Mouse (Mus musculus): Measurements from ENCODE around the gene Rpl14.

Gene Rpl14

DNA sequence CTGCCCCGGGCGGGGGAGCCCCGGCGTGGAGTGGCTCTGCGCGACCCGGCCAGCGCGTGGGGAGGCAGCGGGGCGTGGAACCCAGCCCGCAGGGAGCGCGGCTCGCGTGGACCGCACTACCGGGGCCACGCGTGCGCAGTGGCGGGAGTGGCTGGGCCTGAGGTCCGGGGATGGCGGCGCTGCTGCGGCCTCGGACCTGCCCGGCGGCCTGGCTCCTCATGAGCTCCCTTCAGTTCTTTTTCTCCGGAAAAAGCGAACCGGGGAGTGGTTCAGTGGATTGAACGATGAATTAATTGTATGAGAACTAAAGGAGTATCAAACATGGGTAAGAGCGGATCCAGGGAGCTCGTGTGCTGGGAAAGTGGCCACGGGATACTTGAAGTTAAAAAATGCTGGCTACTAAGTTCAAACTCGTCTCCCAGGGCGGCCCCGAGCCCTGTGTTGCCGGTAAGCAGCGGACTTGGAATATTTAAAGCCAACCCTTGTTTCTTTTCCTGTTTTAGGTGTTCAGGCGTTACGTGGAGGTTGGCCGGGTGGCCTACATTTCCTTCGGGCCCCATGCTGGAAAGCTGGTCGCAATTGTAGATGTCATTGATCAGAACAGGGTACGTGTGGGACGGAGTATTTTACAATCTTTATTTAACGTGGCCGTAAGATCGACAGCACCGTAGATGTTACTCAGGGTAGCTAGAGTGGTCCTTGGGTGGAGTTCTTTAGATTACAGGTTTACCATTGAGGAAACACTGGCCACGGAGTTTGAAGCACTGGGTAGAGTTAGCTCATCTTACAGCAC is 545 bp downstream of the Rpl14 start:
- no peak for DNase-seq (ENCODE audit: extremely low read depth, low read depth, low spot score)

DNA sequence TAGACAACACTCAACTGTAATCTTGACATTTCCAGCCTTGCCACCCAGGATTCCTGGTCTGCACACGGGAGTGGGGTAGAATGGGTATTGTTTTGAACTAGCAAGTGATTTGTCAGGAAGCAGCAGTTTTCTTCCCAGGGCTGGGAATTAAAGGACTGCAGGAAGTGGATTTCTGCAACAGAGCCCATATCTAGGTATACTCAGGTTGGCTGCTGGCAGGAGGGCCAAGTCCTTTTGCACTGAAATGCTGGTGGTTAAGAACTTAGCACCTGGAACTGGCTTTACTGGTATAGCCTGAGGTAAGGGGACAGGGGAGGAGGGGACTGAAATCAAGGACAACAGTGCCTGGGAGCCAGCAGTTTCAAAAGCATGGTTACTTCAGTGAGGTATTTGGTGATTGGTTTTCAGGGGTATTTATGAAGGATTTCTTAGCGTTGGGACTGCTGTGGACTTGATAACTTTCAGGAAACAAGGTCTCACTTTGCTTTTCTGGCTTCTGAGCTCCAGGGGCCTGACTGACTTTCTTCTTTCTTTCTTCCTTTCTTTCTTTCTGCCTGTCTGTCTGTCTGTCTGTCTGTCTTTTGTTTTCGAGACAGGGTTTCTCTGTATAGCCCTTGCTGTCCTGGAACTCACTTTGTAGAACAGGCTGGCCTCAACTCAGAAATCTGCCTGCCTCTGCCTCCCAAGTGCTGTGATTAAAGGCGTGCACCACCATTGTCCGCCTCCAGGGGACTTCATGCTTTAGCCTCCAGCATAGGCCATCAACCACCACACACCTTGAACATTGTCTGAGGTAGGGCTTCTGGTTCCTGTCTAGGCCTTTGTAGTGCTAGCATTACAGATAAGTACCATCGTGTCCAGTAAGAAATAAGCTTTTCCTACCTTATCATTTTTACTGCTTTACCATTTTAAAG is 4.8 kb downstream of the Rpl14 start:
- no peak for DNase-seq (ENCODE audit: extremely low read depth, low read depth, low spot score)

DNA sequence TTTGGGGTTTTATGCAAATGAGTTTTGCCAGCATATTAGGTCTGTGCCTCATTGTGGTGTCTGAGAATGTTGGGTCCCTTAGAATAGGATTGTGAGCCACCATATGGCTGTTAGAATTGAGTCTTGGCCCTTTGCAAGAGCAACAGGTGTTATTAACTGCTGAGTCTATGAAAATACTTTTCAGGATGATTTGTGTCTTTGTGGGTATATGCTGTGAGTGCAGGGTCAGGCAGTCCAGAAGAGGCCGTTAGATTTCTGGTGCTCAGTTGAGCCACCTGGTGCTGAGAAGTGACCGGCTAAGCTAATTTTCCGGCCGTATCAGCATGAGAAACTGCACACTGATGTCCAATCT is 5.4 kb downstream of the Rpl14 start:
- DNase-seq (ENCODE audit: extremely low read depth, low read depth, low spot score) = no peak

DNA sequence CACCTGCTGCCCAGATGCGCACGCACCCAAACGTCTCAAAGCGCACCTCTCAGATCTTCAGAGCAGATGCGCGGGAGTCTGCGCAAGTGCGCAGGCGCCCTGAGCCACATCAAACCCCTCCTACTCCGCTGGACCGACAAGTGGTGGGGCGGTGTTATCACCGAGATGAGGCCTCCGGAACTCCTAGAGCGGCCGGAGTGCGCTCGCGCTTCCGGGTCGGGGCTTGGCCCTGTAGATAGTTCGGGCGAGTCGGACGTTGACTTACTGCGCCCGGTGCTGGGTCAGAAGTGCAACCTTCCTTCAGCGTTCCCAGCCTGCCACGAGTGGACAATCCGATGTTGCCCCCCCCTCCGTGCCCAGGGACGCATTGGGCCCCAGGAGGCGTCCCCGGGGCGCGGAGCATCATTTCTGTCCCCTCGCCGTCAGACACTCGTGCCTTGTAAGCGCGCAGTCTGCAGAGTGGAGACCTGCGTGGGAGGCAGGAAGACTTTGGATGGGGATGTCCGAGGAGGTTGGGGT is 5.9 kb downstream of the Rpl14 start:
- no peak for DNase-seq (ENCODE audit: extremely low read depth, low read depth, low spot score)

DNA sequence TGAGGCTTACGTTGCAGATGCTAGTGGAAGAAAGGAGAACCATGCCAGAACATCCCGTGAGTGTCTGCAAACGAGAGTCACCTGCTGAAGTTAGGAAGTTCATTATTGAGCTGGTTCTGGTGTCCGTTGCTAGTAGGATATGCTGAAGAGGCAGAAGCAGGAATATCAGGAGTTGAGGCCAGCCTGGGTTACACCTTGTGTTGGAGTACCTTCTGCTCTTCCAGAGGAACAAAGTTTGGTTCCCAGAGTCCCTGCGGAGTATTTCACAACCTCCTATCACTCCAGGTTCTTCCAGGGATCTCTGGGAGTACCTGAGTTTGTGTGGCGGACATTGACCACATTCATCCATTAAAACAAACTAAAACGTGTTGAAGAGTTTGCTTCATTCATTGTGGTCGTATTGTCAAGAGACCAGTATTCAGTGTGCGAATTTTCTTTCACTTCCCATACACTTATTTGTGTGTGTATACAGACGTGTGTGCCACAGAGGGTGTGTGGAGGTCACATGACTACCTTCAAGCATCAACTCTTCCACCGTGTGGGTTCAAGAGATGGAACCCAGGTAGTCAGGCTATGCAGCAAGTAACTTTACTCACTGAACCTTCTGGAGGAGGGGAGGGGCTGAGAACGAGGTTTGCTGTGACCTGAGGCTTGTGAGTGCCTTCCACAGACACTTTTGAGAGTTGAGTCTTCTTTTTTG is 6.6 kb downstream of the Rpl14 start:
- no peak for DNase-seq (ENCODE audit: extremely low read depth, low read depth, low spot score)

DNA sequence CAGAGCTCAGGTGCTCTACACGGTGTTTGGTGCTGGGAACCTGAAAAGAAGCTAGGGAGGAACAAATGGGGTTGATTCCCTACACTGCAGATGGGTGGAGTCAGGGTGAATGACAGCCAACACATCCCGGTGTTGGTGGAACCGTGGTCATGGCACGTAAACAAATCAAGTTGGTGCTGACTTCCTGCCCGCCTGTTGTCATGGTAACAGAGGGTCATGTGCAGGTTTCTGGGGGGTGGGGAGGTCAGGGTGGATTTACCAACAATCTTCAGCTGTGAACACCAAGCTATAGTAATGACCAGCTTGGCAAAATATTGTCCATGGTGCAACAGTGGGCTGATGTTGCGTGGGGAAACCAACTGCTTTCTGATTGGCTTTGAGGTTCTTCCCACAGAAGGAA is 7.5 kb downstream of the Rpl14 start:
- no peak for DNase-seq (ENCODE audit: extremely low read depth, low read depth, low spot score)

DNA sequence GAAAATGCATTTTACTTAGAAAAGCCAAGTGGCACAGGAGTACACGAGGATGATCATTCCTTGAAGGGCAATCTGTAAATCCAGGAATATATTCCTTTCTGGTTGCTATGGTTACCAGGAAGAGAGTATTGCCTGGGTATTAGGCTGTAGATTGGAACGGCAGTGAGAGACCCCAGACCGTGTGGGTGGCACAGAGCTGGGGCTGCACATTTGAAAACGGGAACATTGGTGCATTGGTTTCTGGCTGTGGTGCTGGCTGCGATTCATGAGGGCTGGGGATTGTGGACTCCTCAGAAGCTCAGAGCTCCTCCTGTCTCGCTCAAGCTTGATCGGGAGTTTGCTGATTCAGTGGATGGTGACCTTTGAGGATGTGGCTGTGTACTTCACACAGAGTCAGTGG is 8.6 kb downstream of the Rpl14 start:
- no peak for DNase-seq (ENCODE audit: extremely low read depth, low read depth, low spot score)

DNA sequence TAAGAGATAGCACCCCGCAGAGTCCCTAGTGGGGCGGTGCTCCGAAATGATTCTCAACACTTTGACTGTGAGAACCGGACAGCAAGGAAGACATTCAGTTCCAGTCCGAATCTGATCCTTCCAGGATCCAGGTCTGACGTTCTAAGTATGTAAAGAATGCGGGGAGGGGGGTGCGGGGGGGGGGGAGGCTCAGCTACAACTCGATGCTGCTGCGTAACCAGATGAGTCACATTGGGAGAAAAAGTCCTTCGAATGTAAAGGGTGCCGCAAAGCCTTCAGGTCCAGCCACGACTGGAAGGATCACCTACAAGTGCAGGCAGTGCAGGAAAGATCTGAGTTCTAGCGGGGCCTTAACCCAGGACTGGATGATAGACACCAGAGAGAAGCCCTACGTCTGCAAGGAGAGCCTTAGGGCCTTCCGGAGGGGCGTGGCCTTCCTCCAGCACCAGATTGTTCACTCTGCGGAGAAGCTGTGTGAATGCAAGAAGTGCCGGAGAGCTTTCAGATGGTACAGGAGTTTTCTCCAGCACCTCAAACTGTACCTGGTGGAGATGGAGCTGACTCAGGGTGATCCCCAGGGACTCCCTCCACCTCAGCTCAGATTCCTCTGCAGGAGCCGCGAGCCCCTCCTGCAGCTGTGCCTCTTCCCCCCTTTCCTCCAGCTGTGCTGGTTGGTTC is 10.8 kb downstream of the Rpl14 start:
- DNase-seq (ENCODE audit: extremely low read depth, low read depth, low spot score) = no peak

DNA sequence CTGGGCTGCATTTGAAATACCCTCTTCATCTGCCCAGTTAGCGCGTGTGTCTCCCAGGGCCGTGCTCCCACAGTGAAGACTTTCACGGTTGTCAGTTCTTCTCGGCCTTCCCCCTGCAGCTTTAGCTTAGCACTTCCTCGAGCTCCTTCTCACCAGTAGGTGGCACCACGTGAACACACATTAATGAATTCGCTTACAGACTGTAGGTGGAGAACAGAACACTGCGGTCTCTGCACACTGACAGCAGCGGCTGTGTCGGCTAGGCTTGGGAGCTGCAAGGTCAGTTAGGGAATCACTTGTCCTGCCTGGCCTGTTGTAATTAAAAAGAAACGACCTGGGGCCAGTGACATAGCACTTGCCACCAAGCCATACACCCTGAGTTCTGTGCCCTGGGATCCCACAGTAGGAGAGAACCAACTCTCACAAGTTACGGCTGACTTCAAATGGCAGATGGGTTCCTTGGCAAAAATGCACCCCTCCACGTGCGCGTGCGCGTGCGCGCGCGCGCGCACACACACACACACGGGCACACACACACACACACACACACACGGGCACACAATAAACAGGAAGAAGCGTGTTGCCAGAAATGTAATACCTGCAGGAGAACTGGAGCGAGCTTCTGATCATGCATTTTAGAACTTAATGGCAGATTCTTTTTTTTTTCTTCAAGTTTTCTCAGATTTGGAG is 11.5 kb downstream of the Rpl14 start:
- DNase-seq (ENCODE audit: extremely low read depth, low read depth, low spot score) = no peak

DNA sequence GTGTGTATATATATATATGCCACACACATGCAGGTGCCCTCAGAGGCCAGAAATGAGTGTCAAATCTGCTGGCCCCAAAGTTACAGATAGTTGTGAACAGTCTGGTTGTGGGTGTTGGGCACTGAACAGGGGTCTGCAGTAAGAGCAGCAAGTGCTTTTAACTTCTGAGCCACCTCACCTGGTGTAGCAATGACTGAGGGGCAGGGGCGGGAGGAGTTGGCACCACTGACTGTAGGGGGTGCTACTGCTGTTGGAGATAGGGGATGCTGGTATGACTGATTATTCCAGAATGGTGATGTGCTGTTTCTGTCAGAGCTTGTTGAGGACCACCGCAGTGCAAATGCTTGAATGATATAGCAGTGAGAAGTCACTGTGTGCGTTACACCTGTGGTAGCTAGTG is 12.1 kb downstream of the Rpl14 start:
- no peak for DNase-seq (ENCODE audit: extremely low read depth, low read depth, low spot score)

DNA sequence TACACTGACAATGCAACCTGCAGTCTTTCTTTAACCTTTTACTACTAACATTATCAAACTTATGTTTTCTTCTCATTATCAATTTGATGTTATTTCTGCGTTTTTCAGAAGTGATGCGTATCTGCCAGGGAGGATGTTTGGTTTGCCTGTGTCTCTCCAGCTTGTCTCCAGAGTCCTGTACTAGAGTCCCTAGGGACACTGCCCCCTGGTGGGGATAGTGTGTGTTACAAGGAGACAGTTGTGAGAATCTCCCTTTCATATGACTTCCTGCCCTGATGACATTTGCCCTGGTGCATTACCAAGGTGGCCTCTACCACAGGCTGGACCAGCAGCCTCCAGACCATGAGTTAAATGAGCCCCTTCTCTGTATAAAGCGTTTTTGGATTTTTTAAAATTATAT is 15.3 kb downstream of the Rpl14 start:
- no peak for DNase-seq (ENCODE audit: extremely low read depth, low read depth, low spot score)

DNA sequence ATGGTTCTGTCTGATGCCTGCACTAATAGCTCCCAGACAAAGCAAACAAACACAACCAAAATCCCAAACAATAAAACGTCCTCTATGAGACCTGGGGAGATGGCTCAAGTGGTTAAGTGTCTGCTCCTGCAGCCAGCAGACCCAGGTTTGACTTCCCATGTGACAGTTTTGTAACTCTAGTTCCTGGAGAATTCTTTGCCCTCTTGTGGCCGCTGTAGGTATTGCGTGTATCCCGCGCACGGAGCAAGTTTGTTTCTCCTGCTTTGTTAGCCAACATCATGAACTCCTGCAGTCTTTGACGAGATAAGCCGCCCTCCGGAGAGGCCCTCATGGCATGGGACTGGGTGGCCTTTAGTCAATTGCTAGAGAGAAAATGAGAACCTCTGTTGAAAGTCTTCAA is 20.2 kb downstream of the Rpl14 start:
- DNase-seq (ENCODE audit: extremely low read depth, low read depth, low spot score) = no peak

DNA sequence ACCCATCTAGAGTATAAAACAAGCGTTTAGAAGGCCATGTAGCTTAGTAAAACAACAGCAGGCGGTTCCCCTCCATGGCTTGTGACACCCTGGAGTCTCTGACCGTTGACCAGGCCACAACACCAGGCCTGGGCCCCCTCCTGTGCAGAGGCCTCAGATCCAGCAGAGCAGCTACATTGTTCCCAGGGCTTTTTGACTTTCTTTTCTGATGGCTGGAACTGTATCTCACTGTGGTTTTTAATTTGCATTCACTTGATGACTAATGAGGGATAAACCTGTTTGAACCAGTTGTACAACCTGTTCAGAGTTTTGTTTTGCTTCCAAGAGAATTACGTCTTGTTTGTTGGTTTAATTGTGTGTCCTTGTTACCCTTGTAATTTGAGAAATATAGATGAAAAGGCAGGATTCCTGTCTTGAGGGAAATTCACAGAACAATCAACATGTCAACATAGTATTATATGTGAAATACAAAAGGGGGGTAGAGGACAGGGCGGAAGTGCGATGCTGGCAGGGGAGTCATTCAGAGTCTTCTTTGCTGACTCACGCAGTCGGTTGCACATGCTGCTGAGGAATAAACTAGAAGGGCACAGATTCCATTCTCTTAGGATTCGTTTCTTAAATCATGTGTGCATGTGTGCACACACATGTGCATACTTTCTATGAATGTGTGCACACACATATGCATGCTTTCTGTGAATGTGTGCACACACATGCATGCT is 22.3 kb downstream of the Rpl14 start:
- no peak for DNase-seq (ENCODE audit: extremely low read depth, low read depth, low spot score)

DNA sequence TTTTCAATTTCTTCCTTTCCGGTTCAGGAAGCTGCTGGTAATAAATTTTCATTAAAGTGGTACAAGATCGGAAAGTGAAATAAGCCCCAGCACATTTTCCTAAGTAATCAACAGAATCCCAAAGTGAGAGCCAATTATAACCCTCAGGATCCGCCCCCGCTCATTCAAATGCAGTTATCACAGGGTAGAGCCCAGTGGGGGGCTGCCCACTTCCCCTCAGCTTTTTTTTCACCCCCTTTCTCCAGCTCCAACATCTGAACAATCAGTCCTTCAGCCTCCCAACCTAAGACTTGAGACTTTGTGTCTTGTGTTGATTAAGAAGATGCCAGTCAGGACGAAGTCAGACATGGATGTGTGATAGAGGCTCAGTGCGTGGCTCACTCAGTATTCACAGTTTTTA is 23.6 kb downstream of the Rpl14 start:
- DNase-seq (ENCODE audit: extremely low read depth, low read depth, low spot score) = no peak

DNA sequence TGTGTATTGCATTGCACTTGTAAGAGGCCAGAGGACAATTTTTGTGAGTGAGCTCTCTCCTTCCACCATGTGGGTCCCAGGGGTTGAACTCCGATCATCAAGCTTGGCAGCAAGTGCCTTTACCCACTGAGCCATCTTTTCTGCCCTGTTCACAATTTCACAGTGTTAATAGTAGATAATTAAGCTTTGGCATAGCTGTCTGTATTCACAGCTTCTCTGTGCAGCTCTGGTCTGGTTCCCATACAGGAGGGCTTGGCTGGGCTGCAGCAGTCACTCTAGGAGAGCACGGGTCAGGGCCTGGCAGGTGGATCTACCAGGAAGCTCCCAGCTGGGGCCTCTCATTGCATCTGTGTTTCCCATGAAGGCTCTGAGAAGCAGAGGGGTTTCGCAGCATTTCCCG is 24.1 kb downstream of the Rpl14 start:
- no peak for DNase-seq (ENCODE audit: extremely low read depth, low read depth, low spot score)

DNA sequence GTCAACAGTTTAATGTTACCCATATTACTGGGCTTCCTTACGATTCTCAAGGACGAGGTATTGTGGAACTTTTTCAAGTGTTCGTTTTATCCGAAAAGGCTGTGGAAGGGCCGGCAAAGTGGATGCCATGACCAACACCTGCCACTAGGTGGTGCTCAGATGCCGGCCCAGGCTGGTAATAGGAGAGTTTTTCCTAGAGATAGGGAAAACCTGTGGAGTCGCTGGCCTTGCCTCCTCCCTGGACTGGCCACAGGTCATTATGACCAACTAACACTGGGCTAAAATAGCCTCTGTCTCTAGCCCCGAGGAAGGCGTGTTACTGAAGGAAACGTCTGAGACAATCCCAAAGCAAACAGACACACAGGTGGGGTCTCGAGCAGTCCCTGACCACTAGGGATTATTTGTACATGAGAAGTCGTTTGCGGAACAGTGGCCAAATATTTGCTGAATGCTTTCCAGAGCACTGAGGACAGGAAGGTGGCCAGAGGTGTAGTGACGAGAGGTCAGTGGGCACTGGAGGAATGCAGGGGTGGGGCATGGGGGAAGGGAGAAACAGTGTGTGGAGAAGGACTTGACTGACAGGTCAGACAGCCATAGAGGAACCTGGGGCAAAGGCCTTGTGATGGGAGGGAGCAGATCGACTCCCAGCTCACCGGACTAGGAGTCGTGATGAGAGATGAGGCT is 30.4 kb downstream of the Rpl14 start:
- DNase-seq (ENCODE audit: extremely low read depth, low read depth, low spot score) = no peak

DNA sequence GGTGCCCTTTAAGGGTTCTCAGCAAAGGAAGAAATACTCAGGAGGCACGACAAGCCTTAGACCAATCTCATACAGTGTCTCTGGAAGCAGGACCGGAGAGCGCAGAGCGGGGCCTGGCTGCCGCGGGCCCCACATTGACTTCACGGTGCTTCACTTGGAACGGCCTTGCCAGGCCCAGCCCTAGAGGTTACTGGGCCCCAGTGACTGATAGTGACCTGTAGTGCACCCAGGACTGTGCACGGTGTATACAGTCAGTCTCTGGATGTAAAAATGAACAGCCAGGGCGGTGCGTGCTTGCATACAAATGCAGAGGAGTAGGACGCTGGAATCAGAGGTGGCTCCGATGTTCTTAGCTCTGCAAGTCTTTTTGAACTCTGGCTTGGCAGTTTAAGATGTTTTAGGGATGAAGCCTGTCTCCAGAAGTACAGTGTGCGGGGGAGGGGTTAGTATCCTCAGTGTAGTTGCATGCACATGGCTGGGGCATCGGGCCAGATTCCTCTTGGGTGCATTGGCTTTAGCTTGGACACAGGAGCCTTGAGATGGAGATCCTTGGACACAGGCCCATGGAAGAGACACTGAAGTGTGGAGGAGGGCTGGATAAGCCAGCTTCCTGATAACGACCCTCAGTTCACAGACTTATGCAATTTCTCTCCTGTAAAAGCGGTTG is 31.1 kb downstream of the Rpl14 start:
- no peak for DNase-seq (ENCODE audit: extremely low read depth, low read depth, low spot score)

DNA sequence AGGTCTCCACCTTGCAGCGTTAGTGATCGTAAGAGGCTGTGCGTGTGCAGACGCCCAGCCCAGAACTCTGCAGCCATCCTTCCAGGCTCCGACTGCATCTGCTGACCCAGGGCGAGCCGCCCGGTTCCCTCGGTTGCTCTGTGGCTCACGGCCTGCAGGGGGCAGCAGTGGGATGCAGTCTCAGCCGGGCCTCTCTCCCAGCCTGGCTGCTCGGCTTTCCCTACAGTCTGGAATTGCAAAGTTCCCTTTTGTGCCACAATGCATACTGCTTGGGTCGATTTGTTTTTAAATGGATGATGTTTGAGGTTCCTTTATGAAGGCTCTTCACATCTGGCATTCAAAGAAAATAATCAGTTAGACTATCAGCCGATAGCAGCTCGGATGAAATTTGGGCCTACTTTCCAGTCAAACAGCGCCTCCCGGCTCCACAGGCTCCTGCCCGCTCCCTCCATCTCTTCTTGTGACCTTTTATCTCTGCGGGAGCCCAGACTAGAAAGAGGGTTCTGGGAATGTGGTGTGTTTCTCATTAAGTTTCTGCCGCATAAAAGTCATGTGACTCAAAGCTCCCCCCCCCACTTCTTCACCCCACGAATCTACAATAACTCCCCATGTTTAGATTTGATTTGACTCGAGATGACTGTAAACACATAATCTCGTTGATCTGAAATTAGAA is 31.7 kb downstream of the Rpl14 start:
- no peak for DNase-seq (ENCODE audit: extremely low read depth, low read depth, low spot score)

All from fat pad, adult 2 months (tissue).